Mouse (Mus musculus) cerebellum, postnatal 14 days (tissue): ENCODE measurements at regions not wholly inside any gene's neighbourhood (a gene's known extent, or its start where the extent isn't known, plus 50 kb on each side); places are given as distances from the start of the nearest gene placed in this dataset.

Experiments used
- DNase-seq, 2 experiments: peaks; one replicate each; pipeline ENCODE4 v3.0.0; 2021; ENCODE audit warnings: mixed read lengths in 2 of 2

- DNase-seq = no peak
Measured at GRCm38 (mm10) chr14:80789131-80789530, 805.2 kb downstream of the Olfm4 start.

GRCm38 (mm10) chr14:80799370-80799959 lies 815.6 kb downstream of the Olfm4 start:
- no peak for DNase-seq

- no peak for DNase-seq
Measured at GRCm38 (mm10) chr14:80830476-80830875, 846.6 kb downstream of the Olfm4 start.

GRCm38 (mm10) chr14:80844550-80844949 lies 860.7 kb downstream of the Olfm4 start:
- DNase-seq = peak; percentile 26 to 33

- DNase-seq = peak; percentile 92 to 94
Measured at GRCm38 (mm10) chr14:80845576-80846269, 861.8 kb downstream of the Olfm4 start.

- peak; percentile 84 to 87 for DNase-seq
Measured at GRCm38 (mm10) chr14:80846420-80847083, 862.7 kb downstream of the Olfm4 start.
